Mouse (Mus musculus): ENCODE measurements around the gene 4930502E18Rik.
A peak's percentile ranks its signal among the peaks of the same experiment; 100 is the strongest.
"Not testable (repeated sequence)": the region's sequence is repeated elsewhere in the genome, so short reads cannot be mapped to it uniquely, and the experiment has no call there.

Gene 4930502E18Rik

GRCm38 (mm10) chrX:53724596-53724995 is at the start of gene 4930502E18Rik:
TSS of gene 4930502E18Rik (plus strand) at chrX:53724826.
- no peak for DNase-seq (ENCODE audit: low spot score)

GRCm38 (mm10) chrX:53676943-53677342 is 47.7 kb upstream of the 4930502E18Rik start:
- peak; percentile 36 for DNase-seq (ENCODE audit: low spot score)

- DNase-seq (ENCODE audit: low spot score) = not testable (repeated sequence)
These were observed 42.0 kb upstream of the 4930502E18Rik start for GRCm38 (mm10) chrX:53682650-53683049.

GRCm38 (mm10) chrX:53684676-53685075 is 40.0 kb upstream of the 4930502E18Rik start:
- DNase-seq (ENCODE audit: low spot score) = not testable (repeated sequence)

GRCm38 (mm10) chrX:53692065-53692464 is 32.6 kb upstream of the 4930502E18Rik start:
- DNase-seq (ENCODE audit: low spot score) = no peak

- no peak for DNase-seq (ENCODE audit: low spot score)
These were observed 31.5 kb upstream of the 4930502E18Rik start for GRCm38 (mm10) chrX:53693141-53693540.

- DNase-seq (ENCODE audit: low spot score) = no peak
These were observed 30.4 kb upstream of the 4930502E18Rik start for GRCm38 (mm10) chrX:53694008-53694777.

- no peak for DNase-seq (ENCODE audit: low spot score)
These were observed 25.4 kb upstream of the 4930502E18Rik start for GRCm38 (mm10) chrX:53699225-53699624.

- DNase-seq (ENCODE audit: low spot score) = no peak
These were observed 22.0 kb upstream of the 4930502E18Rik start for GRCm38 (mm10) chrX:53702673-53703072.

GRCm38 (mm10) chrX:53715942-53716322 is 8.7 kb upstream of the 4930502E18Rik start:
- DNase-seq (ENCODE audit: low spot score) = no peak

- DNase-seq (ENCODE audit: low spot score) = no peak
These were observed 8.1 kb upstream of the 4930502E18Rik start for GRCm38 (mm10) chrX:53716323-53717182.

GRCm38 (mm10) chrX:53728967-53729366 is 4.3 kb downstream of the 4930502E18Rik start:
- DNase-seq (ENCODE audit: low spot score) = no peak

GRCm38 (mm10) chrX:53752851-53753250 is 28.2 kb downstream of the 4930502E18Rik start:
- DNase-seq (ENCODE audit: low spot score) = no peak

GRCm38 (mm10) chrX:53757736-53758135 is 33.1 kb downstream of the 4930502E18Rik start, which contains the start of gene 1700013H16Rik:
TSS of gene 1700013H16Rik (minus strand) at chrX:53757831.
- DNase-seq (ENCODE audit: low spot score) = no peak

GRCm38 (mm10) chrX:53776276-53776675 is 51.6 kb downstream of the 4930502E18Rik start, which contains the start of gene Zfp36l3:
TSS of gene Zfp36l3 (minus strand) at chrX:53776394.
- no peak for DNase-seq (ENCODE audit: low spot score)
